Mouse (Mus musculus): ENCODE measurements around the gene Zfp526.

DNA sequence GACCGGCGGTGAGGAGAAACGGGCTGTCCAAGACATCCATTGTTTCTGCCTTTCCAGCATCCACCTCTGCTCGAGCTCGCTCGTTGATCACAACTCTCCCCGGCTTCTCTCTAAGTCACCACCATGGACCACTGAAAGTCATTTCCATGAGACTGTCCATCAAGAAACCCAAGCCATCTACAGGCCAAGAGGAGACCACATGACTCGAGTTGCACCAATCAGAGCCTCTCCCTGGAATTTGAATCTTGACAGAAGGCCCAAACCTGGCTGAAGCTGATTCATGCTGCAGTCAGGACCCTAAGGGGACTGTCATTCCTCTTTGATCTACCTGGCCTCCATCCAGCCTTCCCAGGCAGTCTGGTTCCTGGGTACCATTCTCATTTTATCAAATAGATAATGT is 29.1 kb upstream of the Zfp526 start:
- no peak for TF ChIP-seq CTCF (IDR thresholded peaks at IDR 0.05; ENCODE audit: insufficient read depth, low read depth, low read length)
- no peak for TF ChIP-seq POLR2A (IDR thresholded peaks at IDR 0.05; ENCODE audit: insufficient read depth, low read depth, low read length)
